Mouse (Mus musculus): Measurements from ENCODE around the gene Cdkn2d.
"Not testable (repeated sequence)": the region's sequence is repeated elsewhere in the genome, so short reads cannot be mapped to it uniquely, and the experiment has no call there.

Cdkn2d gene

GRCm38 (mm10) chr9:21291022-21291787, at the start of gene Cdkn2d:
TSS of gene Cdkn2d (minus strand) at chr9:21291407.
- DNase-seq (ENCODE audit: low spot score in 2 of 2): peak; percentile 99 to 100

- DNase-seq (ENCODE audit: low spot score in 2 of 2): peak in 1 of 2 experiments; percentile 35
Observed at GRCm38 (mm10) chr9:21340411-21340810, 49.2 kb upstream of the Cdkn2d start.

GRCm38 (mm10) chr9:21337652-21338051, 46.4 kb upstream of the Cdkn2d start:
- DNase-seq (ENCODE audit: low spot score in 2 of 2): peak; percentile 69 to 80

- no peak for DNase-seq (ENCODE audit: low spot score in 2 of 2)
Observed at GRCm38 (mm10) chr9:21336491-21336890, 45.3 kb upstream of the Cdkn2d start.

- no peak for DNase-seq (ENCODE audit: low spot score in 2 of 2)
Observed at GRCm38 (mm10) chr9:21335391-21335790, 44.2 kb upstream of the Cdkn2d start.

- no peak for DNase-seq (ENCODE audit: low spot score in 2 of 2)
Observed at GRCm38 (mm10) chr9:21334747-21335146, 43.5 kb upstream of the Cdkn2d start.

- DNase-seq (ENCODE audit: low spot score in 2 of 2): no peak
Observed at GRCm38 (mm10) chr9:21333523-21333922, 42.3 kb upstream of the Cdkn2d start.

GRCm38 (mm10) chr9:21332161-21333061, 41.2 kb upstream of the Cdkn2d start:
- no peak for DNase-seq (ENCODE audit: low spot score in 2 of 2)

GRCm38 (mm10) chr9:21331365-21332140, 40.3 kb upstream of the Cdkn2d start:
- DNase-seq (ENCODE audit: low spot score in 2 of 2): no peak

GRCm38 (mm10) chr9:21329699-21330289, 38.6 kb upstream of the Cdkn2d start:
- no peak for DNase-seq (ENCODE audit: low spot score in 2 of 2)

GRCm38 (mm10) chr9:21329041-21329440, 37.8 kb upstream of the Cdkn2d start:
- DNase-seq (ENCODE audit: low spot score in 2 of 2): no peak

- DNase-seq (ENCODE audit: low spot score in 2 of 2): no peak
Observed at GRCm38 (mm10) chr9:21328041-21328440, 36.8 kb upstream of the Cdkn2d start.

- DNase-seq (ENCODE audit: low spot score in 2 of 2): no peak
Observed at GRCm38 (mm10) chr9:21327569-21327968, 36.4 kb upstream of the Cdkn2d start.

GRCm38 (mm10) chr9:21324269-21324668, 33.1 kb upstream of the Cdkn2d start:
- no peak for DNase-seq (ENCODE audit: low spot score in 2 of 2)

- not testable (repeated sequence) for DNase-seq (ENCODE audit: low spot score in 2 of 2)
Observed at GRCm38 (mm10) chr9:21322917-21323297, 31.7 kb upstream of the Cdkn2d start.

- DNase-seq (ENCODE audit: low spot score in 2 of 2): no peak
Observed at GRCm38 (mm10) chr9:21322211-21322916, 31.2 kb upstream of the Cdkn2d start.

- no peak for DNase-seq (ENCODE audit: low spot score in 2 of 2)
Observed at GRCm38 (mm10) chr9:21321513-21321835, 30.3 kb upstream of the Cdkn2d start.

- peak; percentile 80 to 86 for DNase-seq (ENCODE audit: low spot score in 2 of 2)
Observed at GRCm38 (mm10) chr9:21320619-21321512, 29.7 kb upstream of the Cdkn2d start, which contains the start of gene Slc44a2. TSS of gene Slc44a2 (plus strand) at chr9:21320698.

- DNase-seq (ENCODE audit: low spot score in 2 of 2): no peak
Observed at GRCm38 (mm10) chr9:21320280-21320618, 29.0 kb upstream of the Cdkn2d start.

- no peak for DNase-seq (ENCODE audit: low spot score in 2 of 2)
Observed at GRCm38 (mm10) chr9:21319503-21319902, 28.3 kb upstream of the Cdkn2d start.

Data from urinary bladder, adult 18-20 months (tissue).